Mouse (Mus musculus) G1E-ER4 (cell line): ENCODE data around the gene Hba-a1. TPM values are rescaled to one million over a fixed set of nuclear protein-coding genes. Genes with fewer than 3 reads are reported as not detected.

Source experiments
- GATA1 ChIP-seq: IDR thresholded peaks from one replicate; pipeline ENCODE4 v1.8.0; 2012; ENCODE audit warnings: low read length, inconsistent platforms
- polyA plus RNA-seq: library from polyadenylated mRNA; stranded (reverse); fragments of >175 nt; gene quantifications from 2 replicates; pipeline ENCODE4 v1.2.3, GENCODE M21; 2012

The Hba-a1 gene
- polyA plus RNA-seq, 1 experiment = 6,644 TPM

GRCm38 (mm10) chr11:32307006-32307405, 23.7 kb downstream of the Hba-a1 start:
- no peak for TF ChIP-seq GATA1

GRCm38 (mm10) chr11:32309446-32309845, 26.1 kb downstream of the Hba-a1 start:
- TF ChIP-seq GATA1 = no peak

DNA sequence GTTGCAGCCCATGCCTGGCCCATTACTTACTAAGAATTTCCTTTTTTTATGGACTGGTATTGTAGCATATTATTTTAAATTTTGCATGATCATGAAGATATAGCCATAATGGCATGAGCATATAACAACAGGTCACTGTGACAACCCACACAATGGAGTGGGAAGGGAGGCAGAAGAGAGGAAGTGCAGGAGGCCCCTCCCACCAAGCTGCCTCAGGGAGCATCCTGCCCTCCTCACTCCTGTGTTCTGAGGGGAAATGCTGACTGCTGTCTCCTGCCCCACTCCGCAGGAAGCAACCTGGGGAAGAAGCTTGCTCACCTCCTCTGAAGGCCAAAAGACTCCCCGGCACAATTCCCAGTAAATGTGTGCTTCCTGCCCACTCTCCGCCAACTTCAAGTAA, 26.6 kb downstream of the Hba-a1 start:
- no peak for TF ChIP-seq GATA1

- no peak for TF ChIP-seq GATA1
Measured at GRCm38 (mm10) chr11:32316009-32316408, 32.7 kb downstream of the Hba-a1 start.

- TF ChIP-seq GATA1 = no peak
Measured at GRCm38 (mm10) chr11:32320507-32321195, 37.3 kb downstream of the Hba-a1 start.

DNA sequence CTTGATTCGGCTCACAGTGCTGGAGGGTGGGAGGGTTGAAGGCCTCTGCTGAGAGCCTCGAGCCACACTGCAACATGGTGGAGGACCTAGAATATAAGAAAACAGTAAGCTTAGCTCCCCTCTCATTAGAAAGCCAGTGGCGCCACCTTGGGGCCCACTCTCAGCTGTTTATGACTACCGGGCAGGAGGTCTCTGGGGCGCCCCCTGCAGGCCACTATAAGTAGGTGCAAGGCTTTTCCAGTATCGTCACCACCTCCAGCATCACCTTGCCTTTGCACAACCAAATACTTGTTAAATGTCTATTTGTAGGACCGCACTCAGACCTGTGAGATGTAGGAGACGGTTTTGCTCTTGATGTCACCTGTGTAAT, 37.9 kb downstream of the Hba-a1 start:
- TF ChIP-seq GATA1 = no peak

DNA sequence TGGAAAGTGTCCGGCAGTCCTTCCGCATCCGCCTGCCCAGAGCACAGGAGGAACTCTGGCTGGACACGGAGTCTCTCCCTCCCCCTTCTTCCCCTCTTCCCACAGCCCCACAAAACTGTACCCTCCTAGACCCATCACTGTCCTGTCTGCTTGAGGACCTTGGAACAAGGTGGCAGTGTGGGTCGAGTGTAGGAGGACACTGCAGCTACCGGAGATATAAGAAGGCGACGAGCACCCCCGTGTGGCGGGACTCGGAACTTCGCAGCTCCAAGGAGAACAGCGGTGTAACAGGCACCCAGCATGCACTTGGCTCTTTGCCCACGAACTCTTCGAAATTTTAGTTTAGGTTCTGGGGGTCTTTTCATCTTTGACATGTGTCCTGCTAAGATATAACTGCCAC, 41.3 kb downstream of the Hba-a1 start:
- TF ChIP-seq GATA1 = no peak

- TF ChIP-seq GATA1 = no peak
Measured at GRCm38 (mm10) chr11:32331075-32331474, 47.8 kb downstream of the Hba-a1 start.

- TF ChIP-seq GATA1 = no peak
Measured at GRCm38 (mm10) chr11:32331861-32332260, 48.5 kb downstream of the Hba-a1 start.

- no peak for TF ChIP-seq GATA1
Measured at GRCm38 (mm10) chr11:32333235-32333634, 49.9 kb downstream of the Hba-a1 start.

Other genes with a start within 250 kb of the Hba-a1 start
- gene Il9r, start 83.2 kb upstream of the Hba-a1 start, polyA plus RNA-seq = 8.8 and 10.0 TPM in 2 replicates
- 64.7 and 88.1 TPM in 2 replicates for gene Snrnp25, start 78.1 kb upstream of the Hba-a1 start, polyA plus RNA-seq
- 2.0 and 2.9 TPM in 2 replicates for gene Rhbdf1, start 61.2 kb upstream of the Hba-a1 start, polyA plus RNA-seq
- 17.3 and 21.5 TPM in 2 replicates for gene Mpg, start 57.0 kb upstream of the Hba-a1 start, polyA plus RNA-seq
- 73.0 and 113 TPM in 2 replicates for gene Nprl3, start 15.8 kb upstream of the Hba-a1 start, polyA plus RNA-seq
- gene Hba-x, start 7.1 kb upstream of the Hba-a1 start, polyA plus RNA-seq = not detected in 2 replicates
- gene Hbq1b, start 3.5 kb downstream of the Hba-a1 start, polyA plus RNA-seq = 0.12 and 0.42 TPM in 2 replicates
- 2,838 and 3,812 TPM in 2 replicates for gene Hba-a2, start 13.0 kb downstream of the Hba-a1 start, polyA plus RNA-seq
- not detected in 2 replicates for gene Hbq1a, start 16.6 kb downstream of the Hba-a1 start, polyA plus RNA-seq
- gene Sh3pxd2b, start 64.3 kb downstream of the Hba-a1 start, polyA plus RNA-seq = not detected in 2 replicates
- gene Ubtd2, start 171.9 kb downstream of the Hba-a1 start, polyA plus RNA-seq = not detected in 2 replicates
- gene Efcab9, start 248.6 kb downstream of the Hba-a1 start, polyA plus RNA-seq = not detected in 2 replicates
- gene Stk10, start 249.8 kb downstream of the Hba-a1 start, polyA plus RNA-seq = 30.0 and 30.8 TPM in 2 replicates